Mouse (Mus musculus) left cerebral cortex, adult 11 months (tissue): ENCODE results near the gene Serpinb1a.

Source experiments
- DNase-seq: peaks from one replicate; pipeline ENCODE4 v3.0.0; 2022; ENCODE audit warnings: low spot score

Serpinb1a gene

GRCm38 (mm10) chr13:32795166-32795565, 55.8 kb downstream of the Serpinb1a start:
- DNase-seq: no peak

- no peak for DNase-seq
These were observed 56.4 kb downstream of the Serpinb1a start for GRCm38 (mm10) chr13:32794619-32795018.
